Mouse (Mus musculus) lung, postnatal 0 days (tissue): ENCODE data around the gene Oprm1.

ENCODE experiments used
- CTCF ChIP-seq: IDR thresholded peaks from 2 replicates; pipeline ENCODE4 v1.5.1; 2016; ENCODE audit warnings: antibody characterized with exemption, mild to moderate bottlenecking
- EP300 ChIP-seq: IDR thresholded peaks from 2 replicates; pipeline ENCODE4 v1.6.1; 2016; ENCODE audit warnings: antibody characterized with exemption, mild to moderate bottlenecking, control low read depth

GRCm38 (mm10) chr10:6956357-6956756, 198.1 kb downstream of the Oprm1 start:
- TF ChIP-seq CTCF (no peak), EP300 (no peak)
